Mouse (Mus musculus): Measurements from ENCODE around the gene Drc1.
A peak's percentile ranks its signal among the peaks of the same experiment; 100 is the strongest.

Drc1 gene

DNA sequence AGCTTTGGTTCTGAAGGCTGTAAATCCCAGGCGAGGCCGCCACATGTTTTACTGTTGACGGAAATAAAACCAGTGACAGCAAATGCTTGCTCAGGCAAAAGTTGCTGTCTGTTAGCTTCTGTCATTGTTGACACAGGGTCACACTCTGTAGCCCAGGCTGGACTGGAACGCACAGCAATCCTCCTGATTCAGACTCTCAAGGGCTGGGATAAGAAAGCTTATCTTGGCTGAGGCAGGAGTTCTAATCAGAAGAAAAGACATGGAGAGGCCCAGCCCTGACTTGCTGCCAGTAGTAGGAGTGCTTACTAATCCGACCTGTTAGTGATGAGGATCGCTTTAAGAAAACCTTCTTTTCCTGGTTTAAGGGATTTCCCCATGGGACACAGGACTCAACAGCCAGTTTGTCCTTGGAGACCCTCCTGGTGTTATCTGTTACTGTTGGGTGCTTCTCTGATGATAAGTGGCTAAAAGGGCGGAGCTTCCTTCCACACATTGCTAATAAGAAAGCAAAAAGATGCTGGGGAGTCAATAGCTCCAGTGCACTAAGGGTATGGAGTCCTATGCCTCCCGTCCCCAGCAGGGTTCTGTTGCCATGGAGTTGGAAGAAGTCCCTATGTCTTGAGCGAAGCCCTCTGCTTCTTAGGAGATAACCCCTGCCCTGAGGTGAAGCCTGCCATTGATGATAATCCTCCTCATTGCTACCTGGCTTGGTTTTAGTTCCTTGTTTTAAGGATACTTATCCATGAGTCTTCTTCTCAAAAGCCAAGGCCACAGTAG is 6.1 kb downstream of the Drc1 start:
- no peak for DNase-seq

- DNase-seq = peak; percentile 88
Observed at GRCm38 (mm10) chr5:30340815-30341214, 59.6 kb downstream of the Drc1 start.

GRCm38 (mm10) chr5:30341601-30342365 is 60.6 kb downstream of the Drc1 start:
- DNase-seq = peak; percentile 10

- peak; percentile 30 for DNase-seq
Observed at GRCm38 (mm10) chr5:30342601-30343015, 61.4 kb downstream of the Drc1 start.

DNA sequence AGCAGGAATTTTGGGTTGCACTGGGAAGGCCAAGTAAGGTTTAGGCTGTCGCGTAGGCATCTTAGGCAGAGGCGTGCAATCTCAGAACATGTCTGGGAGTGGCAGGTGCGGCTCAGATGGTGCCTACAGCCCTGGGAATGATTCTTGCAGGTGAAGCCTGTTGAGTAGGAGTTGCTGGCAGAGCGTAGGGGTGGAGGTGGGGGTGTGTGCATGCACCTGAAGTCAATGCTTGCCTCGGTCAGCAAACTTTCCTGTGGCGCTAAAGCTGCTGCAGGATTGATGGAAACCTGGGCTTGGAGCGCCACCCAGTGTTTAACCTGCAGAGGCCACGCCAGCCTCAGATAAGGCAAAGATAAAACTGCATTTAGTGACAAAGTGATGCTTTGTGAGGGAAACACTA is 61.9 kb downstream of the Drc1 start:
- peak; percentile 60 for DNase-seq

DNA sequence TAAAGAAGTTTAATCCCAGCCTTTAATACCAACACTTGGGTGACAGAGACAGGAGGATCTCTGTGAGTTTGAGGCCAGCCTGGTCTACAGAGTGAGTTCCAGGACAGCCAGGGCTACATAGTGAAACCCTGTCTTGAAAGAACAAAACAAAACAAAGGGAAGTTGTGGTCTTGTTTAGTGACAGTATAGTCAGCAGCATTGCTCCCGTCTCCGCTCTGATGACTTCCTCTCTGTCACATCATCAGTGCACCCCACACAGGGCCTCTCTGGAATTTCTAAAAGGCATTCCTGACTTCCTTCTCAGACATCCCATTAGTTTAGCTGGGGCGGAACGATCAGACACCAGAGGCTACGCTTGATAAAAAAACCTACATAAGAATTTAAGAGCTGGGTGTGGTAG is 62.7 kb downstream of the Drc1 start:
- DNase-seq = no peak

DNA sequence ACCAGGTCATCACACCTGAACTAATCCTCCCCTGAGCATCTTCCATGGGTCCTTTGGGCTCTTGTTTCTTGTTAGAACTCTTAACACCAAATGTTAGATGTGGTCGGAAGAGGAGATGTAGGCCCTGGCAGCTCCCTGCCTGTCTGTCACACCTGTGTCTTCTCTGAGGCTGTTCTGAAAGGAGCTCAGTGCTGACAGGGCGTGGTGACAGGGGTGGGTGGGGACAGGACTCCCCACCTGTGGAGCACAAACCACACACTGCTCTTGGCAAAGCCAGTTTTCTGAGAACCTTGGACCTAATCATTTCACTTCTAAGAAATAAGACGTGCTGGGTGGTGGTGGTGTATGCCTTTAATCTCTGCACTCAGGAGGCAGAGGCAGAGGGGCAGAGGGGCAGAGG is 72.4 kb downstream of the Drc1 start:
- DNase-seq = no peak

GRCm38 (mm10) chr5:30355114-30355513 is 73.9 kb downstream of the Drc1 start:
- no peak for DNase-seq

DNA sequence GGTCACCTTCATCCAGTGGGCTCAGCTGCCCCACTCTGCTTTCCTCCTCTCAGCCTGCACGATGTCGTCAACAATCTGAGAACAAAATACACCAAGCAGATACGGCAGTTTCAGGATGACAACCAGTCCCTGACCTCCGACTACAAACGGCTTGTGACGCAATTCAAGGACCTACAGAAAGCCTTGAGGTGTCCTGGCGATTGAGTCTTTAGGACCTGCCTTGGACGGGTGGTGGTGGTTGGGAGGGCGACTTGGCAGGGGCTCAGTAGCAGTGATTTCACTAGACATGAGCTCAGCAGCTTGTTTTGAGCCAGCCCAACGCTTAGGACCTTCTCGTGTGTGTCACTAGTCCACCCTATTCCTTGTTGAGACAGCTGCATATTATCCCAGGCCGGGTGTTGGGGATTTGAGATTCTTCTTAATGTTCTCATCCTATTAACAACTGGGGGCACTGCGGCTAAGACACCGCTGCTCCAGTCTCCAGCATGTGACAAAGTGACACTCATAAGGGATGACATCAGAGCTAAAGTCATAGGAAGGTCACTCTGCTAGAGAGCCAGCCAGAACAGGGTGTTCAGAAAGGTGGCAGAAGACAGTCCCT is 74.5 kb downstream of the Drc1 start:
- DNase-seq = no peak

- no peak for DNase-seq
Observed at GRCm38 (mm10) chr5:30356647-30357046, 75.5 kb downstream of the Drc1 start.

GRCm38 (mm10) chr5:30358436-30359099 is 77.4 kb downstream of the Drc1 start:
- DNase-seq = no peak

GRCm38 (mm10) chr5:30367405-30367804 is 86.2 kb downstream of the Drc1 start:
- DNase-seq = no peak

- DNase-seq = peak; percentile 12
Observed at GRCm38 (mm10) chr5:30369426-30369825, 88.2 kb downstream of the Drc1 start.

DNA sequence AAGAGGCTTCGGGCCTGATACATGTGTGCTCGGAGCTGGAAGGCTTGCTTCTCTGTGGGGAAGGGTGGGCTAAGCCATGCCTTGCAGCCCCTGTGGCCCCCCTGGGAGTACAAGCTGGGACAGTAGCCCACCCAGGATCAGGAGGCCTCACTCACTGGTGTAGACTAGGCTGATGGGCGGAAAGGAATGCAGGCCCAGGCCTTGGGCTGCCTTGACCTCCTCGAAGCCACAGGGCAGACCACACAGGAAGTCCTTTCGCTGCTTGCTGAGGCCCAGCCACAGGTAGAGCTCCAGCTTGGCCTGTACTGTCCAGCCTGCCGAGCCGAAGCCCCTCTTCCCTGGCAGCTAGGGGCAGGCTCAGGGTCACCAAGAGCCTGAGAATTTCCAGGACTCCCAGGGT is 101.7 kb downstream of the Drc1 start:
- DNase-seq = no peak

DNA sequence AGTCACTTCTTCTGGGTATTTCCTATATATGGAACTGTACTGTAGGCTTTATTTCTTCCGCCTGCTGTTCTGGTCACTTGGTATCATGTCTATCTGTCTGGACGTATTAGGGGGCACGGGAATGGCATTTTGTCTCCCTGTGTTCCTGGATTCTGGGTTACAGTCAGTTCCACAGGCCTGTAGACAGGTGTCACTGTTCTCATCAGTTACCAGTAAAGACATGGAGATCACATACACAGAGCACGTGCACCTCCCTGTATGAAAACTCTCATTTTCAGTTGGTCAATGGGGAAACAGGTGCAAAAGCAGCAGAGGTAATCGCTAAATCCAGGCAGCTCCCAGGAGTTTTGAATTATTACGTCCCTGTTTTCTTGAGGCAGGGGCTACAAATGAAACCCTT is 106.5 kb downstream of the Drc1 start:
- DNase-seq = no peak

GRCm38 (mm10) chr5:30389836-30390235 is 108.6 kb downstream of the Drc1 start:
- DNase-seq = no peak

DNA sequence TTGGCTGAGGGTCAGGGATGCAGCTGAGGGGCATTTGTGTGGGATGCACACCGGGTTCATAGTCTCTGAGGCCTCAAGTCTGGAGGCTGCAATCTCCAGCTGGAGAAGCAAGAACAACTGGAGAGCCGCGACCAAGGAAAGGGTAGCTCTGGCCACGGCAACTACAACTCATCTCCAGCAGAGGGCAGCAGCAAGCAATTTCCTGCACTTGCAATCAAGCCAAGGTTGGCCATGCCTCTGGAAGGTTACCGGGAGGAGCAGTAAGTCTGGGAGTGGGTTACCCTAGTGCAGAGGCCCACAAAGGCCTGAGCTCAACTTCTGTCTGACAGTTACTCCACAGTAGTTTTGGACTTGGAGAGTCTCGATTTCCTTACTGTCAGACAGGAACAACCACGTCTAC is 110.3 kb downstream of the Drc1 start:
- DNase-seq = peak; percentile 25

DNA sequence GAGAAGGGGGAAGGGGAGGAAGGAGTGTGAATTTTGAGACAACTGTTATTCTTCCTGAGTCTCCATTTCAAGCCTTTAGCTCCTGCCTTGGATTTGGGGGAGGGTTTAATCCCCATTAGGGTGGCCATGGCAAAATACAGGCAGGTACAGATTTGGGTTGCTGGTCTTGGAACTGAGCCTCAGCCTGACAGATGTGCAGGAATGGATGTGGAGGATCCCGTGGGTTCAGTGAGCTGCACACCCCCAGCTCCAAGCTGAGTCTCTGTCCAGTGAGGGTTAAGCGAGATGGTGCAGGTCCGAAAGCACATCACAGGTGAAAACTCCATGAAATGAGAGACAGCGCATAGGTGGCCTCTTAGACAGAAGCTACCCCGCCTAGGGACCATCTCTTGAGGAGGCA is 119.3 kb downstream of the Drc1 start:
- DNase-seq = no peak

GRCm38 (mm10) chr5:30401165-30401564 is 120.0 kb downstream of the Drc1 start:
- DNase-seq = no peak

DNA sequence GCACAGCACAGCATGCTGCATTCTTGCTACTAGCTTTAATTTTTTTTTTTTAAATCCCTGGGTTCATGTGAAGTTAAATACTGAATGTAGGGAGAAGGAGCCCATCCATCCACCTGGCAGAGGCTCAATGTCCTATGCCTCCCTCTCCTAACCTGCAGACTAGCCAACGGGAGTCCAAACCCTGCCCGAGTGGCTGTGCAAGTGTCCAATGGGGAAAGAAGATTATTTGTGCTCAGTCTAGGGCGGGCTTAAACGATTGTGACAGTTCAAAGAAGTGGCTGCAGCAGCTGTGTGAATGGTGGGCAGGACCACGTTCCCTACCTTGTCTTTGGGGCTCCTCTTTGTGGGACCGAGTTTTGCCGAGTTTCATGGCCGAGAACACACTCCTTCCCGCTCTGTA is 125.7 kb downstream of the Drc1 start:
- no peak for DNase-seq

GRCm38 (mm10) chr5:30411524-30411923 is 130.3 kb downstream of the Drc1 start:
- DNase-seq = no peak

- no peak for DNase-seq
Observed at GRCm38 (mm10) chr5:30415381-30415780, 134.2 kb downstream of the Drc1 start.

GRCm38 (mm10) chr5:30415876-30416275 is 134.7 kb downstream of the Drc1 start:
- peak; percentile 52 for DNase-seq

All from cerebellum, adult 11-12 months (tissue).